Mouse (Mus musculus) left cerebral cortex, adult 9 months (tissue): ENCODE measurements at regions not wholly inside any gene's neighbourhood (a gene's known extent, or its start where the extent isn't known, plus 50 kb on each side); places are given as distances from the start of the nearest gene placed in this dataset.
A peak's percentile ranks its signal among the peaks of the same experiment; 100 is the strongest.

ENCODE experiments used
- DNase-seq, 2 experiments: peaks; one replicate each; pipeline ENCODE4 v3.0.0; 2022; ENCODE audit warnings: low spot score in 2 of 2

DNA sequence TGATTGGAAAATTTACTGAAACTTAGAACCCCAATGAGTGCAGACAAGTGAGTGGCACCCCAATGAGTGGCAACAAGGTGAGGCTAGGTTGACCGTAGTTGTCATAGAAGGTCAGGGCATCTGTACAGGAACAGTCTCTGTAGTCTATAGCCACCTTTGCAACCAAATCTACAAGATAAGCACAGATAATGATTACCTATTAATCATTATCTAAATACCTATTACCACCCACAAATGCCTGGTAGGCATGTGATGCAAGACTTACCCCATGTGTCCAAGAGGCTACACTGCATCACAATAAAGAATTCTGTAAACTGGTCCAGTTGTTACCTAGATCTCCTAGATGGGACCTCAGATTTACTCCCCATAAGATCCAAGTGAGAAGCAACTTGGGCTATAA is 778.7 kb downstream of the Cntnap5b start:
- no peak for DNase-seq

DNA sequence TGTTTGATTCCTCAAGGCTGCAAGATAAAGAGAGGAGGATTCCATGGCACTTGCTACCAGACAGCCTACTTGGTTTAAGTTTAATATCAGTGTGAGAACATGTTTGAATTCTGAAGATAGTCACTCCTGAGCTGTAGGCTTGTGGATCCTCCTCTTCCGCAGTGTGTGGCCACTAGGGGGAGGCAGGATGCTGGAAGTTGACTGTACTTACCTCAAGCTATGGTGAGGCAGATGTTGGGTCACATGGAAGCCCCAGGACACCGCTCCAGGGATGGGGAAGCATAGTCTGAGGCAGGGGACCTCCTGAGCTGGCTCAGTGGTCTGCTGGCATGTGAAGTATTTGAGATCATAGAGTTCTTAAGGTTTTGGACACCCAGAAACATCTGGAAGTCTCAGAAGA is 784.4 kb downstream of the Cntnap5b start:
- peak in 1 of 2 experiments; percentile 21 for DNase-seq
